Mouse (Mus musculus): Measurements from ENCODE around the gene Pif1.
A peak's percentile ranks its signal among the peaks of the same experiment; 100 is the strongest.

Gene Pif1

DNA sequence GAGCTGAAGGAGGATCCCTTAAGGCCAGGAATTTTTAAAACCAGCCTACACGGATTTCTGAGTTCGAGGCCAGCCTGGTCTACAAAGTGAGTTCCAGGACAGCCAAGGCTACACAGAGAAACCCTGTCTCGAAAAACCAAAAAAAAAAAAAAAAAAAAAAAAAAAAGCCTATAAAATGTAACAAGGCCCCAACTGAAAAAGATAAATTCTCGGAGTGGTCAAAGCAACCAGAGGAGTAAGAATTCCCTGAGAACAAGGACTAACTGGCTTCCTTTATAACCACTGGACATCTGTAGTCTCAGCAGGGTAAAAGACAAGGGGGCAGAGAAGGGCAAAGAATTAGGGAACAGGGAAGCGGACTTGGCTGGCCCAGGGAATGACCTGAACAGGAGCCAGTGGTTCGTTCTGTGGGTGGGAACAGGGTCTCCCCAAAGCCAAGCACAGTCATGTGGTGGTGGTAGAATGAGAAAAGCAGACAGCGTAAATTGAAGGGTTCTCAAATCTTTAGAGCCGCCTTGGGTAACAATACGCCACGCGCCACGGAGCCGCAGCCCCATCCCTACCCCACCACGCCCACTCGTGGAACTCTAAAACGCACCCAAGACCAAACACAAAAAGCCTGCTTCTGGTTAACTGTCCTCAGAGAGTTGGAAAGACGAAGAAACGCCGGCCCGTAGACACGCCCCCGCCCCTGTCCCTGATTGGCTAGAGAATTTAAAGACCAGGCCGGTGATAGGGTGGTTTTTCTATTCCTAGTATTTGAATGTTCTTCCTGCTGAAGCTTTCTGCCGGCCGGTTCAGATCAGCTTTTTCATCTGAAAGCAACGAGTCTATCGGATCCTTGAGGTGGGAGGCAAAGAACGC is at the start of gene Pif1:
Gene Pif1 (plus strand): TSS at position 755 of the 864 bp plus-strand sequence.
- peak; percentile 79 for DNase-seq (ENCODE audit: low spot score)

- no peak for DNase-seq (ENCODE audit: low spot score)
These were observed 48.9 kb upstream of the Pif1 start for GRCm38 (mm10) chr9:65537901-65538630.

DNA sequence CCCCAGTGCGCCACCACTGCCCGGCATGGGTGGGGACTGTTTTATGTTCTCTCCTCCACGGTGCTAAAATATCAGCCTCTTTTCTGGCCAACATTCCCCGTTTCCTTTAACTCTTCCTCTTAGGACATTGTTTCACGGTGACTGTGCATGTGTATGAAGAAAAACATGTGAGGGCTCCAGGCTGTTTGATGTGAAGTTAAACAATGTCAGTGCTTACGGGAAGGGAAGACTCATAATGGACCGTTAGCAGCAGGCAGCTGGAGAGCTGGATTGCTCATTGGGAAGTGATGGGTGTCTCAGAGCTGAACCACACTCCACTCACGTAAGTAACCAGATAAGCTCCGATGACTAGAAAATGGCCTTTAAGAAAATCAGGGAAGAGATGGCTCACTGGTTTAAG is 47.3 kb upstream of the Pif1 start:
- no peak for DNase-seq (ENCODE audit: low spot score)

DNA sequence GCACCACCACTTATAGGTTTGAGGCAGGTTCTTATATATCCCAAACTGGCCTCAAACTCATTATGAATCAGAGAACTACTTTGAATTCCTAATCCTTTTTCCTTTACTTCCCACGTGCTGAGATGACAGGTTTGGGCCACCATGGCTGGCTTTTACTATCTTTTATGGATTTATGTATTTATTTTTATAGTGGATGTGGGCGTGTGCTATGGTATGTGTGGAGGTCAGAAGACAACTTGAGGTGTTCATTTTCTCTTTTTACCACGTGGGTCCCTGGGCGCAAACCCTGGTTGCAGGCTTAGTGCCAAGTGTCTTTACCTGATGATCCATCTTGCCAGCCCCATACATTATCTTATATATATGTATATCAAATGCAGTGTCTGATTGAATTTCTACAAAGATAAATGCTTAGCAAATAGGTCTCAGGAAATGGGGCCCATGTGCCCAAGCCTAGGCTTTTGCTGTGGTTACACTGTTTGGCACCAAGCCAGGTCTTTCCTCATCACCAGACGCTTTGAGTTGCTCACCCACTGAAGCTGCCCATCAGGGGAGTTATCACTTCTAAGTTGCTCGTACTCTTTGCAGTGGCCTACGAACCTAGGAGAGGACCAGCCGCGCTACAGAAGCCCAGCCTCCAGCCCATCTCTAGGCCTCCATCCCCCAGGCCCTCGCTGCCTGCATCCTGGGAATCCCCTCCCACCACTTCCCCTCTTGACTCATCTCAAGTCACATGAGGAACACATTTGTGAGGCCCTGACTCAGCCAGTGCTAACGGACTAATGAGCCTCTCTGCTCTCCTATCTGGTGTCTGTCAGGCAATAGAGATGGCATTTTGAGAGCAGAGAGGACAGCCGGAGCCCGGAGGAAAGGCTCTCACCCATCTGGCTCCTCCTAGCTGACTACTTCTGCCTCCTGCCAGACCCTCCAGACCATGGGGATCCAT is 45.6 kb upstream of the Pif1 start:
- no peak for DNase-seq (ENCODE audit: low spot score)

DNA sequence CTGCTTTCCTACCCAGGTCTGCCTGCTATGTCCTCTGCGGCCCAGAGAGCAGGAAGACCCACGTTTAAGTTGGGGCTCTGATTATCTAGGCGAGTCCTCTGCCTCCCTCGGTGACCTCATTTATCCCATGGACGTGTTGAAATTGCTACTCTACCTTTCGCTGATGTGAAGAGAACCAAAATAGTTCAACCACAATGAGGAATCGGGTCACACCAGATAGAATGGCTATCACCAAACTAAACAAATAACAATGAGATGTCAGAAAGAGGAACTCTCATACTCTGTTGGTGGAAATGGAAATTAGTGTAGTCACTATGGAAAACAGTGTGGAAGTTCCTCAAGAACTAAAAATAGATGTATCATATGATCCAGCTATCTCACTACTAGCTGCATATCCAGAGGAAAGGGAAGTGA is 44.8 kb upstream of the Pif1 start:
- no peak for DNase-seq (ENCODE audit: low spot score)

- peak; percentile 37 for DNase-seq (ENCODE audit: low spot score)
These were observed 41.1 kb upstream of the Pif1 start for GRCm38 (mm10) chr9:65545635-65546412.

- DNase-seq (ENCODE audit: low spot score): no peak
These were observed 40.6 kb upstream of the Pif1 start for GRCm38 (mm10) chr9:65546413-65546695.

DNA sequence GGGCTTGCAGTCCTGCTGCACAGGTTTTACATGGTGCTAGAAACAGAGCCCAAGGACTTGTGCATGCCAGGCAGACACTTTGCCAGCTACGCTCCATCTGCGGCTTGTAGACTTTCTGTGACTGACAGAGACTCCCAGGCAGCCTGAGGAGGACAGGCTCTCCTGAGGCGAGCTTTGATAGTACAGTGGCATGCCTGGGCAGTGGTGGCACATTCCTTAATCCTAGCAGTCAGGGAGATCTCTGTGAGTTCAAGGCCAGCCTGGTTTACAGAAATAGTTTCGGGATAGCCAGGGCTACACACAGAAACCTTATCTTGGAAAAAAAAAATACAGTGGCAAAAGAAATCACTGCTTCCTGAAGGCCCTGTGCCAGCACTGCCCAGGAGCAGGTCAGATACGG is 39.8 kb upstream of the Pif1 start:
- no peak for DNase-seq (ENCODE audit: low spot score)

DNA sequence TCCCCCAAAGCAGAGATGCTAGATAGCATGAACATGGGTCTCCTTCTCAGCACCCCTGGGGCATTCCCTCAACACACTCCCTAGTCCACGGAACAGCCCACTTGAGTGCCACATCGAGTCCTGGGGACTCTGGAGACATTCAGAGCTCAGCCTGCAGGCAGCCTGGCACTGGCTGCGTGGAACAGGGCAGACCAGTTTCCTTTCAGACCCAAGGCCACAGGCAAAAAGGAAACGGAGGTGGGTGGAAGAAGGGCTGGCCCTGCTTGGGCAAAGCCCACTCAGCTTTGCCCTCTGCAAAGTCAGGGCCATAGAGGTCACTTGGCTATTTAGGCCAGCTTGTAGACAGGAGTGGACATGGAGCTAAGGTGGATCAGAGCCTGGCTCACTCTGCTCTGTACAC is 39.1 kb upstream of the Pif1 start:
- DNase-seq (ENCODE audit: low spot score): no peak

- no peak for DNase-seq (ENCODE audit: low spot score)
These were observed 38.6 kb upstream of the Pif1 start for GRCm38 (mm10) chr9:65548311-65548710.

DNA sequence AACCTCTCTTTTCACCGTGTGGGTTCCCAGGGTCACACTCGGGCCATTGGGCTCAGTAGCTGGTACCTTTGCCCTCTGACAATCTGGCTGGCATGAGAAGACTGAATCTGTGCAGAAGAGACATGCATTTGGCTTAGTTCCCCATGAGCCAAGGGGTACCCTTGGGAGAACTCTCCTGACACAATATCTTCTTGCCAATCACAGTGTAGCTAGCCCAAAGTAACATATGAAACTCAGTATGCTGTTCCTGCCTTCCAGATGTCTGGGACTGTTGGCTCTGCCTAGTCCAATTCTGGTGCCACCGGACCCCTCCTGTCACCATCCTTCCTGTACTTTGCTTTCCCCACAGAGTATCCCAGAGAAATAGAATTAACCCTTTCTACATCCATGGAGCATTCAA is 37.8 kb upstream of the Pif1 start:
- DNase-seq (ENCODE audit: low spot score): no peak

GRCm38 (mm10) chr9:65549643-65550042 is 37.3 kb upstream of the Pif1 start:
- DNase-seq (ENCODE audit: low spot score): no peak

DNA sequence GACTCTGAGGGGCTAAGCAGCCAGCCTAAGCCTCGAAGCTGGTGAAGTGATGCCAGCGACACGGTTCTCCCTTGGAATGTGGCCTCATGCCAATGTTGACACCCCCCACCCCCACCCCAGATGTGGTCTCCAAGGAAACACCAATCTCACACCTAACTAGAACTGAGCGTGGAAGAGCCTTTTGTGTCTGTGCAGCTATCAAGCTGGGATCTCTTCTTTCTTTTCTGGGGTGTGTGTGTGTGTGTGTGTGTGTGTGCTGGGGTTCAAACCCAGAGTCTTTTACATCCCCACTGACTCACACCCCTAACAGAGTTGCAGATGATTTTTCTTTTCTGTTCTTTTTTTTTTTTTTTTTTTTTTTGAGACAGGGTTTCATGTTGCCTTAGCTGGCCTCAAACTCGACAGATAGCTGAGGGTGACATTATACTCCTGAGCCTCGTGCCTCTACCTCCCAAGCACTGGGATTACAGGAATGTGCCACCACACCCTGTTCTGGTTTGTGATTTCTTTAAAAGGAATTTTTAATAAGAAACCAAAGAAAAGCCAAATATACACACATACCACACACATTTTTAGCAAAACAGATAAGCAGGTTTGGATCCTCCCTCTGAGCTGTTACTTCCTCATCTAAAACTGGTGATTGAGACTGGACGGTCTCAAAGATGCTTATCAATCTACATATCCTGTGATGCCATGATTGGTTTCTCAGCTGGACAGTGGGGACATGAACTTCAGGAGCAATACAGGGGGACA is 36.7 kb upstream of the Pif1 start:
- no peak for DNase-seq (ENCODE audit: low spot score)

GRCm38 (mm10) chr9:65551035-65551434 is 35.9 kb upstream of the Pif1 start:
- peak; percentile 72 for DNase-seq (ENCODE audit: low spot score)

- no peak for DNase-seq (ENCODE audit: low spot score)
These were observed 34.8 kb upstream of the Pif1 start for GRCm38 (mm10) chr9:65552141-65552540.

DNA sequence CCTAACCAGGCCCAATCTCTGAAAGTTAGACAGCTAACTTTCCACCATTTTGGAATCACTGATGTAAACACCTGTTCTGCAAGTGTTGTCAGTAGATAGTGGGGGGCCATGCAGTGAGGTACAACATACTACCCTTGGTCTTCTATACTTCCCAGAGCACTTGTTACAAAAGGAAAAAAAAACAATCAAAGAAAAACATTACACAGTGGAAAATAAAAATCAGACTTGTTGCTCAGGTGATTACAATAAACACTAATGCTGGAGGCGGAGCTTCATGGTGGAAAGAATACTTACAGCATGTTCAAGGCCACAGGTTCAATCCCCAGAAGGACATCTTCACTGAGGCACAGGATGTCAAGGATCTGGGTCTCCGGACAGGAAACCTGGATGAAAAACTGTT is 34.2 kb upstream of the Pif1 start:
- DNase-seq (ENCODE audit: low spot score): no peak

- DNase-seq (ENCODE audit: low spot score): no peak
These were observed 32.0 kb upstream of the Pif1 start for GRCm38 (mm10) chr9:65555001-65555405.

DNA sequence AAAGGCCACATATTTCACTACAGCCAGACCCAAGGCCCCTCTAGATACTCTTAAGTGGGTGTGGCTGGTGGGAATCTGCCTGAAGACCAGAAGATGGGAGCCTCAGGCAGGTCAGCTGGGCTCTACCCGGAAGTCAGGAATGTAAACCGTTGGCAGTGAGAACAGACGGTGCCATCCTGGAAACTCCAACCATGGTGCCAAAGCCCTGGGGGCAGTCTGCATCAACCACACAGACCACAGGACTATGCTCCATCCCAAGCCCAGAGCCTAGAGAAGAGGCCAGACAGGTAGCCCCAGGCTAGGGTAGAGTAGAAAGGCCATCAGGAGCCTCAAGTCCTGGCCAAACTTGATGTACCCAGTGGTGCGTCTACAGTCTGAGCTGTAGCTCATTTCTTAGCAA is 31.3 kb upstream of the Pif1 start:
- DNase-seq (ENCODE audit: low spot score): no peak

GRCm38 (mm10) chr9:65556349-65556748 is 30.6 kb upstream of the Pif1 start:
- DNase-seq (ENCODE audit: low spot score): no peak

- DNase-seq (ENCODE audit: low spot score): no peak
These were observed 30.0 kb upstream of the Pif1 start for GRCm38 (mm10) chr9:65556979-65557378.

DNA sequence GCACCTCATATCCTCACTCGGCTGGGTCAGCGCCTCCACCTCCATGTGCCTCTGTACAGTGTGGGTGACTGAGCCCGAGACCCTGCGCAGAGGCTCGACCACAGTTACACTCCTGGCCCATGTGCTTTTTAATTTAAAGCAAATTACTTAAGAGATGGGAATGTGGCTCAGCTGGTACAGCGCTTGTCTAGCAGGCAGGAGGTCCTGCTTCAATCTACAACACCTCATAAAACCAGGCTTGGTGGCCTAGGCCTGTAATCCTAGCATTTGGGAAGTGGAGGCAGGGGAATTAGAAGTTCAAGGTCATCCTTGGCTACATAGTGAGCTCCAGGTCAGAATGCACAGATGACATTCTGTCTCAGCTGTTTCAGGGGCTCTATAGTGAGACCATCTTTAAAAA is 28.2 kb upstream of the Pif1 start:
- no peak for DNase-seq (ENCODE audit: low spot score)

Data from ovary, postnatal 36 days (tissue).